Mouse (Mus musculus): ENCODE data around the gene Vmn1r29. TPM values are rescaled to one million over a fixed set of nuclear protein-coding genes. Genes with fewer than 3 reads are reported as not detected.
"Not testable (repeated sequence)": the region's sequence is repeated elsewhere in the genome, so short reads cannot be mapped to it uniquely, and the experiment has no call there.

Gene Vmn1r29
- polyA plus RNA-seq (2017; shearing (Covaris generic)) = not detected

DNA sequence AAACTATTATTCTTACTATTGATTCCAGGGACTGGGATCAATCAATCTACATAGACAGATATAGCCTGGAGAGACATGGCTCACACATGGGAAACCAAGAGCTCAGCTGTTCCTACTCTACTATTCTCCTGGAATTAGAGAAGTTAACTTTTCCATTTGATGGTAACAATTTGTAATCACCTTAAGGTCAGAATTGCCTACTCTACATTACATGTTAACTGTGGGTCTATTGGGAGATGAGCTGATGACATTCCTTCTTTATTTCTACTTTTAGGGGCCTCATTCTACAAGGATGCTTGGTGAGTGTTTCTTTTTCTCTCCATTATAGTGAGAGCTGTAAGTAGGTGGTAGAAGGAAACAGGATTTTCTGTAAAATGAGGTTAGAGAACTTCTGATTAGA, at the start of gene Vmn1r29:
Gene Vmn1r29, plus strand, starts transcription at position 301 of the 400 bp plus-strand sequence.
- no peak for ATAC-seq

DNA sequence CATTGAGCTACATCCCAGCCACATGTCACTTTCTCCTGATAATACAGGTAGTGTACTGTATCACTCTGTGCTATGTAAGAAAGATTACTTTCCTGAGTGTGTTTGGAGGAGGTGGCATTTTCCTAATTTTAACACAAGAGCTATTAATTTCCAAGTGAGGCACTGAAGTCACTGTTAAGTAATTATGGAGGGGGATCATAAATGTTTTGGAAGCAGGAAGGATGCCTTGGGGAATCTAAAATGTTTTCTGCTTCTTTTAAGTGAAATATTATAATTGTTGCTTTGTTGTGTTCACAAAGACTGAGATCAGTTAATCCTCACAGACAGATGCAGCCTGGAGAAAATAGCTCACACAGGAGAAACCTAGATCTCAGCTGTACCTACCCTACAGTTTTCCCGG, 39.6 kb upstream of the Vmn1r29 start, which contains the start of gene Vmn1r28:
Gene Vmn1r28, plus strand, starts transcription at position 301 of the 400 bp plus-strand sequence.
- no peak for ATAC-seq

DNA sequence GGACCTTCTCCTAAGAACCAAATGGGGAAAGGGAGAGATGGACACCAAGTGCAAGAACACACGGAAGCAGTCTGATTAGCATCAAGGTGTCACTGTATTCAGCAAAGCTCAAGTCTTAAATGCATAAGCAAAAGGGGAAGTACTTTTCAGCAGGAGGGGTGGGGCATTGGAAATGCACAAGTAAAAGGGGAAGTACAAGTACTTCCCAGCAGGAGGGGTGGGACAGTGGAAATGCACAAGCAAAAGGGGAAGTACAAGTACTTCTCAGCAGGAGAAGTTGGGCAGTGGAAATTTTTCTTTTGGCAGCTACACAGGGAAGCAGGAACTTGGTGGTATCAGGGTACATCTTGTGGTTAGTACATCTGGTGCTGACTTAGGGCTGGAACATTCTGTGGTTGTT, 21.7 kb upstream of the Vmn1r29 start:
- not testable (repeated sequence) for ATAC-seq

DNA sequence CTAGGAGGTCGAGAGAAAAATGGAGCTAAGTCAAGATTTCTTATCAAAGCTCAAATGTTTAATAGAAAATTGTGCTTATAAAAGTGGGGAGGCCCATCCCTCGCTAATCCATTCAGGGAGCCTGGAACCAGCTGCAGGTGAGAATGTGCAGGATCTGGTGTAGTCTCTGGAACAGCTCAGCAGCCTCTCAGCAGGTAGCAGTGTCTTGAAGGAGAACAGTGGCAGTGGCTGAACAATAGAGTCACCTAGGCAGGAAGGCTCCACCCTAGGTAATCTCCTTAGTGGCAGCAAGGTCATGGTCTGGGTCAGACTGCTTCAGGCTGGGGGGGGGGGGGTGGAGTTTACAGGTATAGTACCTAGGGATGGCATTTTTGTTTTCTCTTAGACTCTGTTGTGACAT, 9.1 kb upstream of the Vmn1r29 start:
- no peak for ATAC-seq

DNA sequence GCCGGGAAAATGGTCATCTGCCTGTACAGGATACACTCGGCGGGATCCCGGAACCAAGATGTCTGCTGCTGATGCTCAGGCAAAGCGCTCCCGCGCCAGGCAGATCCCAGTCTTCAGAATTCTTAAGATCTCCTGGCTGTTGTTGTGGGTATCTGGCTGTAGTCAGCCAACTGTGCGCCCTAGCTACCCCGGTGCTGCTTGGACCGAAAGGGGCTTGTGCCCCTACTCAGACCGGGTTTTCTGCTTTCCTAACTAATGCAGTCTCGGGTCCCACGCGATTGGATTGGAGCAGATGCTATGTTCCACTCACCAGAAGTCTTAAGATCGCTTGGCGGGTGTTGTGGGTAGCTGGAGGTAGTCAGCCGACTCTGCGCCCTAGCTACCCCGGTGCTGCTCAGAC, 2.8 kb upstream of the Vmn1r29 start:
- not testable (repeated sequence) for ATAC-seq

DNA sequence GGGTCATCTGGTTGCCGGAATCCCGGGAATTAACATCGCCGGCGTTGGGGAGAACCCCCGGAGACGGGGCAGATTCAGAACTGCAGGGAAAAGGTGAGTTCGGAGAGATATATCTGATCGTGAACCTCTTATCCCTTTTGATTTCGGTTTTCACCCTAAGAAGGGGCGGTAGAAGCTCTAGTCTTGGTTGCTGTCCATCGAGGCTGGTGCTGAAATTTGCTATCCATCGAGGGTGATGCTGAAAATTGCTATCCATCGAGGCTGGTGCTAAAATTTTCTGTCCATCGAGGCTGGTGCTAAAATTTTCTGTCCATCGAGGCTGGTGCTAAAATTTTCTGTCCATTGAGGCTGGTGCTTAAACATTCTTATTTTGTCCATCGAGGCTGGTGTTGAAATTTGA, 29.3 kb downstream of the Vmn1r29 start:
- ATAC-seq = not testable (repeated sequence)

Other genes starting within 250 kb of the Vmn1r29 start
- gene Vmn1r27, start 82.7 kb upstream of the Vmn1r29 start, polyA plus RNA-seq (2017; shearing (Covaris generic)) = not detected
- under 1 TPM in 1 of 2 experiments, not detected in 1; 0.04 TPM for gene Vmn1r28, start 39.5 kb upstream of the Vmn1r29 start, polyA plus RNA-seq (2017; shearing (Covaris generic))
- gene Vmn1r30, start 141.8 kb downstream of the Vmn1r29 start, polyA plus RNA-seq (2017; shearing (Covaris generic)) = not detected
- gene Vmn1r31, start 173.8 kb downstream of the Vmn1r29 start, polyA plus RNA-seq (2017; shearing (Covaris generic)) = not detected